Mouse (Mus musculus) embryo, embryonic 10 days (tissue): ENCODE data around the gene Gas2l1.
"Not testable (repeated sequence)": the region's sequence is repeated elsewhere in the genome, so short reads cannot be mapped to it uniquely, and the experiment has no call there.

Experiments used
- DNase-seq: peaks from one replicate; pipeline ENCODE4 v3.0.0-alpha.2; 2015; ENCODE audit warnings: low spot score

Gas2l1 gene

GRCm38 (mm10) chr11:5065056-5065821 is at the start of gene Gas2l1:
Gene Gas2l1 (minus strand): TSS chr11:5065327.
- peak; percentile 87 for DNase-seq

GRCm38 (mm10) chr11:5113645-5114044 is 48.5 kb upstream of the Gas2l1 start:
- no peak for DNase-seq

- DNase-seq = no peak
These were observed 44.3 kb upstream of the Gas2l1 start for GRCm38 (mm10) chr11:5109441-5109840.

GRCm38 (mm10) chr11:5103986-5104509 is 38.9 kb upstream of the Gas2l1 start:
- no peak for DNase-seq

- no peak for DNase-seq
These were observed 37.3 kb upstream of the Gas2l1 start for GRCm38 (mm10) chr11:5102384-5102783.

GRCm38 (mm10) chr11:5101641-5102040 is 36.5 kb upstream of the Gas2l1 start:
- DNase-seq = no peak

GRCm38 (mm10) chr11:5100801-5101200 is 35.7 kb upstream of the Gas2l1 start:
- no peak for DNase-seq

GRCm38 (mm10) chr11:5100283-5100682 is 35.2 kb upstream of the Gas2l1 start:
- DNase-seq = peak; percentile 41

- DNase-seq = peak; percentile 95
These were observed 34.6 kb upstream of the Gas2l1 start for GRCm38 (mm10) chr11:5099576-5100183.

- peak; percentile 97 for DNase-seq
These were observed 33.8 kb upstream of the Gas2l1 start, which contains the start of the genes Rhbdd3 and Ewsr1 for GRCm38 (mm10) chr11:5098736-5099542. Gene Rhbdd3 (plus strand): TSS chr11:5098926. Gene Ewsr1 (minus strand): TSS chr11:5099266.

- DNase-seq = peak; percentile 33
These were observed 33.1 kb upstream of the Gas2l1 start for GRCm38 (mm10) chr11:5098035-5098735.

- no peak for DNase-seq
These were observed 31.4 kb upstream of the Gas2l1 start for GRCm38 (mm10) chr11:5096480-5097020.

GRCm38 (mm10) chr11:5095877-5096276 is 30.8 kb upstream of the Gas2l1 start:
- no peak for DNase-seq

- DNase-seq = peak; percentile 42
These were observed 26.6 kb upstream of the Gas2l1 start for GRCm38 (mm10) chr11:5091706-5092105.

GRCm38 (mm10) chr11:5089147-5089546 is 24.0 kb upstream of the Gas2l1 start:
- DNase-seq = no peak

- not testable (repeated sequence) for DNase-seq
These were observed 11.7 kb upstream of the Gas2l1 start for GRCm38 (mm10) chr11:5076843-5077242.

GRCm38 (mm10) chr11:5075760-5076159 is 10.6 kb upstream of the Gas2l1 start:
- no peak for DNase-seq

GRCm38 (mm10) chr11:5074882-5075281 is 9.8 kb upstream of the Gas2l1 start:
- DNase-seq = peak; percentile 57

- no peak for DNase-seq
These were observed 3.2 kb upstream of the Gas2l1 start for GRCm38 (mm10) chr11:5068126-5068971.

GRCm38 (mm10) chr11:5067063-5067462 is 1.9 kb upstream of the Gas2l1 start:
- DNase-seq = no peak
